Mouse (Mus musculus): ENCODE data around the gene Olfr1018.

Olfr1018 gene

DNA sequence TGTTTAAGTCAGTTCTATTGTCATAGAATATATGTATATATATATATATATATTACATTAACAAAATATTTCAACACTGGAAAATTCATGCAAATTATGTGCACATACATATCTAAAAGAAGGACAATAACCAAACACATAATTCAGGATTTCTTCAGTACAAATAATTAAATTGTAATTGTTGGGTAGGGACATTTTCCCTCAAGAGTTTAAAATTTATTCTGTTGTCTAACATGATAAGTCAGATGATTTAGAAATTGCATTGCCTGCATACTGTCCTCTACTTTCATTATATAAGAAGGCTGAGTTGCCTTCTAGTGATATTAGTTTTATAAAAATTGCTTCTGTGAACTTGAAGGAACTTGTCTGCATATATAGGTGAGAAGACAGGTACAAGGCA is at the start of gene Olfr1018:
Gene Olfr1018 (plus strand): TSS at position 301 of the 400 bp plus-strand sequence.
- in situ Hi-C loops (cut with MboI): no loop called here

DNA sequence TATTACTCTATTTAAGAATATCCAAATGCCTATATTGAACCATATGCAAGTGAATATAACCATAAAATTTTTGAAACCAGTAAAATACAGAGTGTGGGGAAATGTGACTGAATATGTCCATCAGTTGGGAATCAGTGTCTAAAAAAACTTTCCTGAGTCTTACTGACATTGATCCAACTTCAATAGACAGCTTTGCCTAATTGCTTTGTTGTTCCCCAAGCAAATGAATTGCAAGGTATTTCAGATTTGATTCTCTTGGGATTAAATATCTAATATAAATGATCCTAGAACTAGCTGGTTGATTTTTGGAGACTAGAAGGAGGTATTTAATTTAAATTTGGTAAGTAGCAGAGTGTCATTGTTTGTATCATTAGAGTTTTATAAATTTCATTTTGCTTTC is 45.9 kb upstream of the Olfr1018 start, which contains the start of gene Olfr1014:
Gene Olfr1014 (plus strand): TSS at position 301 of the 400 bp plus-strand sequence.
- in situ Hi-C loops (cut with MboI): no loop called here

DNA sequence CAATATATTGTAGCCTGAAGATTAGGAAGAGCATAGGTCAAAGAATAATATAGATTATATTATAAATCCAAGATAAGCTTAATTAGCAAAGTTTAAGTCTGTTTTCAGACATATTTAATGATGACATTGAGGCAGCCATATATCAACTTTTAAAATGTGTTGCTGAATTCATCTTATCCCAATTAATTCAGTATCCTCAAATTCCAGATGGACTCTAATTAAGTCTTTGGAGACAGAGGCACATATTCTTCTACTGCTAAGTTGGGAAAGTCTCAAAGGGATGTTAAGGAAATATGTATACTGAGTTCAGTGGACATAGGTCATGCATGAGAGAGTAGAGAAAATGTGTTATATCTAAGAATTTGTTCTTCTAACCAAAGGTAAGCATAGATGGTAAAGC is 36.6 kb upstream of the Olfr1018 start, which contains the start of gene Olfr1015:
Gene Olfr1015 (plus strand): TSS at position 301 of the 400 bp plus-strand sequence.
- in situ Hi-C loops (cut with MboI): no loop called here

DNA sequence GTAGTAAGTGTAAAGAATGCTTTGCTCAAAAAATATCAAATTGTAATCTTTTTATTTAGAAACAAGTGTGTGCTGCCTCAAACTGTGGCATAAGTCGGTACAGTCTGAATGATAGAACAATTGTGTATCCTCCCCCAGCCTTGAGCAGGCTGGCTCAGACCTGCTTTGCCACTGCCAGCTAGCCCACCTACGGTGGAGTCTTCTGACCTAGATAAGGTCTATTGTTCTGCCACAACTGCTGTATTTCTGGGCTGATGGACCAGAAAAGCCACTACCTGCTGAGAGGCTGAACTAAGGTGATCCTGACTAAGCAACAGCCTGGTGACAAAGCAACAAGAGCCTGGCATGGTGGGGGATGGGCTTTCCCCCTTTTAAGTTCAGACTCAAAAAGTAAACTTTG is 25.9 kb upstream of the Olfr1018 start:
- in situ Hi-C loops (cut with MboI): no loop called here

DNA sequence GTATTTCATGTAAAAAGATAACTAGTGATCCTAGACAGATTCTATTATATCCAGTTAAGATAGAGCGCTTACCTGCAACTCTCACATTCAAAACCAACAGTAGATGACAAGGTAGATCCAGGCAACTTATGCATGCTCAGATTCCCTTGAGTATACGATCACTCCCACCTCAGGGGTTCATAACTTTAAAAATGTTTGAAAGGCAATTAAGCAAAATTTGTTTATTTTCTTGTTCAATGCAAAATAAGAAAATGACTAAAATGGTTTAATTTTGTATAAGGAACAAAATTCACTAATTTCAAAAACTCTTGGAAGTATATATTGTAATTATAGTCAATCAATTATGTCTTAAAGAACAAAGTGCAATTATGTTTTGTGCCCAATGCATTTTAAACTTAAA is 15.8 kb upstream of the Olfr1018 start, which contains the start of gene Olfr1016:
Gene Olfr1016 (minus strand): TSS at position 101 of the 400 bp plus-strand sequence.
- in situ Hi-C loops (cut with MboI): no loop called here

DNA sequence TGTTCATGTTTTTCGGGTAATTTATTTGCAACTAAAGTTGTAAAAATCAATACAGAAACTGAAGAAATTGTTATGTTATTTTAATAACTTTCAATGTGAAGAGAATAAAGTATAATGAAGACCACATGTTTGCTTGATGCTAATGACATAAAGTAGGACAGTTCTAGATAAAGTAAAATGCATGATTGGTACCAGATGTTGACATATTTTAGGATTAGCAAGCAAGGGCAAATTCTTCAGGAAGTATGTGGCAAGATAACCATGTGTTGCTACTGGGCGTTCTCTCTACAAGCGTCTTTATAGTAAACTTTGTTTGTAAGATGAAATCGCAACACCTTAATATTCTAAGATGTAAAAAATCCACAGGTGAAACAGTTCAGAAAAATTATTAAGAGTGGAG is 13.8 kb upstream of the Olfr1018 start:
- in situ Hi-C loops (cut with MboI): no loop called here

DNA sequence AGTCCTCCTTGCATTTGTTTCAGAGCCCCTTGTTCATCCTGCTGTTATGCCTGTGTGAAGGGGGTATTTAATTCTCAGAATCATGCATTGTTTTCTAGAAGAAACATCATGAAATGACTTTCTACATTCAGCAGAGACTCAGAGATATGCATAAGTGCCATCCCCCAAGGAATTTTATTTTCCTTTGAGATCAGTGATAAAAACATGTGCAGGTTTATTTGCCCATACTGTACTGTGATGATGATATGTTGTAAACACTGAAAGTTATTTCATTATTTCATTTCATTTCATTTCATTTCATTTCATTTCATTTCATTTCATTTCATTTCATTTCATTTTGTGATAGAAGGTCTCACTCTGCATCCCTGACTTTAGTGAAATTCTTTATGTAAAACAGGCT is 27.1 kb downstream of the Olfr1018 start, which contains the start of gene Olfr1019:
Gene Olfr1019 (minus strand): TSS at position 101 of the 400 bp plus-strand sequence.
- in situ Hi-C loops (cut with MboI): no loop called here

DNA sequence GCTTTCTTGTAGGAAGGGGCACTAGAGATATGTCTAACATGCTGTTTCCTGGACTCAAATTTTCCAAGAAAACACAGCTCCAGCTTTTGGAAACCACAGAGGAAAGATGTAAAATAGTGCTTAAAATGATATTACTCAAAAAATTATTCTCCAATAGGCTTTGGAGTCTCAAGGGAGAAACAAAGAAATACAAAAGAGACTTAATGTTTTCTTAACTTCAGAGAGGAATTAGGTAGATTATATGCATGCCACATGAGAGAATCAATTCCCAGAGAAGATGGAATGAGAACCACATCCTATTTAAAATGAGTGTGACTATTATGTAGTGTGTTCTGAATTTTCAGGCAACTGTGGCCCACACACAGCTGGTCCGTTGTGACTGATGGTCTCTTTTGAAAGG is 28.5 kb downstream of the Olfr1018 start, which contains the start of gene Olfr1020:
Gene Olfr1020 (plus strand): TSS at position 301 of the 400 bp plus-strand sequence.
- in situ Hi-C loops (cut with MboI): no loop called here

DNA sequence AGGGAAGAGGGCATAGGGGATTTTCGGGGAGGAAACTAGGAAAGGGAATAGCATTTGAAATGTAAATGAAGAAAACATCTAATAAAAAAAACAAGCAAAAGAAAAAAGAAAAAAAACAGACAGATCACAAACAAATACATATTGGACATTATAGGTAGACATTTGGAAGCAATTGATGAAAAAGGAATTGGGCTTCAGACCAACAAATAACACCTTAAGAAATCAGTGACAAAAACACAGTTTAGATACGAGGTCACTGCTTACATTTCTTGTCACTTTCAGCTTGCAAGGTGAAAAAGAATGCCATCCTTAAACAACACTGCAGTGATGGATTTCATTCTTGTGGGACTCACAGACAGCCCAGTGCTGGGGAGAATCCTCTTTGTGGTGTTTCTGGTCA is 50.0 kb downstream of the Olfr1018 start, which contains the start of gene Olfr1022:
Gene Olfr1022 (plus strand): TSS at position 301 of the 400 bp plus-strand sequence.
- in situ Hi-C loops (cut with MboI): no loop called here
